Mouse (Mus musculus): ENCODE results near the gene Mtcl1. TPM values are rescaled to one million over a fixed set of nuclear protein-coding genes. Genes with fewer than 3 reads are reported as not detected.

Mtcl1 gene
- polyA plus RNA-seq, 1 experiment from 2014 or later = 0.75 TPM

DNA sequence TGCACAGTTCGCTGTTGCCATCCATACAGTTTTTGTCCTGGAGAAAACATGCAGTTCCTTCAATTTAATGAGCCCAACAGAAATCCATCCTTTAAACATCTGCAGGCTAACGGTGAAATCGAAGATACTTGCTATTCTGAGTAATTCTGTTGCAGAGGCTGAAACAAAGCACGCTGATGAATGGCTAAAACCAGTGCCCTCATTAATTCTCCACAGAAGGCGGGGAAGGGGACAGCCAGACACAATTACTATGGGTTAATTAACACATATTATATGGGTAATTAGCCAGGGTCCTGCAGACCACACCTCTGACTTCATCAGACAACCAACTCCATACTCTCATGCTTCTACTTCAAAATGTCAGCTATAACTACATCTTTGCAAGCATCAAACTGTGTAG, 32.2 kb downstream of the Mtcl1 start:
- no peak for ATAC-seq
- Histone ChIP-seq H3K4me1 (0 out of 2 replicates have a peak, but pooled peaks cover 3% of the 10 kb centered on the region), H3K4me3 (no peak overlapping the region), H3K4me2 (peak overlapping the region; percentile 20; the same call in 1 of the 2 replicates), H3K9me3 (replicated peaks) (no peaks in the 10 kb centered on the region), H3K27me3 (replicated peaks) (no peaks in the 10 kb centered on the region; the same call in 1 of the 2 replicates), H3K36me3 (no peaks in the 10 kb centered on the region), H3K9ac (no peak overlapping the region), H3K27ac (no peak overlapping the region)
- WGBS (ENCODE audit: insufficient replicate concordance) = 57% methylated on average over 5 of the region's 5 CpGs

DNA sequence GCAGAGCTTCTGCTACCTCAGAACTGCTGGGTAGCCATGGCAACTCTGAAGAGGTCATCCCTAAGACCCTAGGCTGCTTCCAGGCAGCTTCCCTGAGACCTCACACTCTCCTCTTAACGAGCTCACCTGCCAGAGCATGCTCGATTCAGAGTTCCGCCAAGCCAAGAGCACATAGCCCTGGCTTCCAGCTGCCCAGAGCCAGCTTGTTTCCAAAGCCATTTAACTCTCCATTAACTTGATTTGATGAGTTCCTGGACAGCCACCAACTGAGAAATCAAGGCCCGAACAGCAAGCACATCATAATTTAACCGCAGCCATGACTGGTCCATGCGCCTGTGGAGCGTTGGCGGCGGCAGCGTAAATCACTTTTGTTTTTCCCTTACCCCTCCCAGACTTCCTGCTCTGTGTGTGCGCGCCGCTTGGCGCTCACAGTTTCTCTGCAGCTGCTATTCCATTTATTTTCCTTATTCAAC, 32.7 kb downstream of the Mtcl1 start:
- peak overlapping the region; percentile 20; the same call in 1 of the 2 replicates for H3K4me2 ChIP-seq
- no peak overlapping the region for H3K27ac ChIP-seq
- H3K9me3 ChIP-seq (replicated peaks) = no peaks in the 10 kb centered on the region
- H3K27me3 ChIP-seq (replicated peaks) = no peaks in the 10 kb centered on the region; the same call in 1 of the 2 replicates
- 0 out of 2 replicates have a peak, but pooled peaks cover 3% of the 10 kb centered on the region for H3K4me1 ChIP-seq
- H3K4me3 ChIP-seq = no peak overlapping the region; the same call in 1 of the 2 replicates
- no peak for ATAC-seq
- H3K36me3 ChIP-seq = no peaks in the 10 kb centered on the region
- 63% methylated on average over 14 of the region's 14 CpGs for WGBS (ENCODE audit: insufficient replicate concordance)
- no peak overlapping the region for H3K9ac ChIP-seq

DNA sequence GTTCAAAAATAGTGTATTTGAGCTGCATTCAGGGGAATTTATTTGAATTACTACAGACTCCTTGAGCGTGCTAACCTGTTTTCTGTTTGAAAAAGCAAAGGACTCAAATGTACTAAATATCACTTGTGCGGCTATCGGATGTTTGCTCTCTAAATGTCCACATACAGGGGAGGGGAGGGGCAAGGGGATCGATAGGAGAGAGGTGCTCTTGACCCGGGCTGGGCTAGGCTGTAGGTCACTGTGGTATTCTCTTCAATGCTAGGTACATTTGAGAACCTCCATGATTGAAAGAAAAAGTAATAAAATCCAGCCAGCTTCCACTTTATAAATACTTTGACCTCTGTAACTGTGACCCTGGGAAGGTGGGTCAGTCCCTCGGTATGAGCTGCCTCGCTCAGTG, 33.1 kb downstream of the Mtcl1 start:
- no peaks in the 10 kb centered on the region for H3K9me3 ChIP-seq (replicated peaks)
- peak overlapping the region; percentile 20; the same call in 1 of the 2 replicates for H3K4me2 ChIP-seq
- H3K36me3 ChIP-seq = no peaks in the 10 kb centered on the region
- H3K27ac ChIP-seq = no peak overlapping the region
- peak; percentile 57; the same call in 1 of the 2 replicates for ATAC-seq
- 0 out of 2 replicates have a peak, but pooled peaks cover 3% of the 10 kb centered on the region for H3K4me1 ChIP-seq
- H3K9ac ChIP-seq = no peak overlapping the region
- no peaks in the 10 kb centered on the region; the same call in 1 of the 2 replicates for H3K27me3 ChIP-seq (replicated peaks)
- no peak overlapping the region for H3K4me3 ChIP-seq
- 57% methylated on average over 7 of the region's 7 CpGs for WGBS (ENCODE audit: insufficient replicate concordance)

DNA sequence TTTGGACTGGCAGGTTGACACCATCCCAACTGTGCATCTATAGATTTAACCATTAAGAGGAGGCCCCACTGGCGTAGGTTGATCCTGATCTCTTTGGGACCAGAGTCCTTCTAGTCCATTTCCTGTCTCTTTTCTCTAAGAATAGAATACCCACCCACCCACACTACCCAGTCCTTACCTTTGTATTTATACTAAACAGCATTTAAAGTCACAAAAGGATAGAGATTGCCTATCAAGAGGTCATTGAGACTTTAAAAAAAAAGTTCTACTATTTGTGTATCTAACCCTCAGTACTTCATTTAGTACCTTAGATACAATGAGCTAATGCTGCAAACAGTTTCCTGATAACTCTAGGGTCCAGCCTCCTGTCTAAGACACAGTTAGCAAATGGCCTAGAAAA, 35.2 kb downstream of the Mtcl1 start:
- H3K4me3 ChIP-seq = no peak overlapping the region
- ATAC-seq = no peak
- no peaks in the 10 kb centered on the region; the same call in 1 of the 2 replicates for H3K27me3 ChIP-seq (replicated peaks)

DNA sequence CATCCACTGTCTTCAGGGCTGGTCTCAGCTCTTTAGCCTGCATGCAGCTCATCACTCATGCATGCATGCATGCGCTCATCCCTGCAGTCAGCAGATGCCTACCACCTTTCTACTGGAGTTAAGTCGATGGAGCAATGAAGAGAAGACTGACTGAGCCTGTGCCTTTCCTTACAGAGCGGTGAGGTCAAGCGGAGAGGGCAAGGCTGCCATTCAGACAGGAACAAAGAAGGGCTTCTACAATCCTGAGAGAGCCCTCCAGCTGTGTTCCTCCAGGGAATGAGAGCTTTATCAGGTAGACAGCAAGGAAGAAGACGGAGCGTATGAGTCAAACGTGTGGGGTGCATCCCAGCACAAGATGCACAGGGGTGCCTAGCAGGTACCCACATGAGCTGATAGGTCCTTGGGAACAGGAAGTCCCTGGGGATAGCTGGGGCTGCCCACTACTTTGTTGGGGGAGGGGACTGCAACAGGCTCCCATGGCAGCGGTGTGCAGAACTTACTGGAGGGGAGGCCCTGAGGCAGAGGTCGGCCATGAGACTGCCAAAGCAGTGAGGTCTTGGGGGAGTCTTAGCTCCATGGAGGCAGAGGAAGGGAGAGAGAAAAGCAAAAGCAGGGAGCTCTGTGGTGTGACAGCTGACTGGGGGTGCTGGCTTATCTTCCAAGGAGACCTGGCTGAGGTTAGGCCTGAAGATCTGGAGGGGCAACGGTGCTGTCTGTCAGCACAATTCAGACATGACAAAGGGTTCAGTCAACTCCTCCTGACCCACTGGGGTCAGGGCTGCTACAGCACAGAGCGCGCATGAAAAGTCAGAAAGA, 37.2 kb downstream of the Mtcl1 start:
- WGBS (ENCODE audit: insufficient replicate concordance) = 64% methylated on average over 12 of the region's 12 CpGs
- Histone ChIP-seq H3K9ac (no peak overlapping the region), H3K4me1 (0 out of 2 replicates have a peak, but pooled peaks cover 3% of the 10 kb centered on the region), H3K4me2 (no peak overlapping the region), H3K36me3 (no peaks in the 10 kb centered on the region), H3K9me3 (replicated peaks) (no peaks in the 10 kb centered on the region), H3K4me3 (no peak overlapping the region), H3K27me3 (replicated peaks) (no peaks in the 10 kb centered on the region; the same call in 1 of the 2 replicates), H3K27ac (no peak overlapping the region)
- no peak for ATAC-seq

More for the DNA sequence above, 35.2 kb downstream of the Mtcl1 start:
- Histone ChIP-seq H3K4me2 (no peak overlapping the region), H3K27ac (no peak overlapping the region), H3K9ac (no peak overlapping the region), H3K4me1 (0 out of 2 replicates have a peak, but pooled peaks cover 3% of the 10 kb centered on the region), H3K9me3 (replicated peaks) (no peaks in the 10 kb centered on the region), H3K36me3 (no peaks in the 10 kb centered on the region)
- WGBS (ENCODE audit: insufficient replicate concordance) = 37% methylated on average over 1 of the region's 1 CpGs

DNA sequence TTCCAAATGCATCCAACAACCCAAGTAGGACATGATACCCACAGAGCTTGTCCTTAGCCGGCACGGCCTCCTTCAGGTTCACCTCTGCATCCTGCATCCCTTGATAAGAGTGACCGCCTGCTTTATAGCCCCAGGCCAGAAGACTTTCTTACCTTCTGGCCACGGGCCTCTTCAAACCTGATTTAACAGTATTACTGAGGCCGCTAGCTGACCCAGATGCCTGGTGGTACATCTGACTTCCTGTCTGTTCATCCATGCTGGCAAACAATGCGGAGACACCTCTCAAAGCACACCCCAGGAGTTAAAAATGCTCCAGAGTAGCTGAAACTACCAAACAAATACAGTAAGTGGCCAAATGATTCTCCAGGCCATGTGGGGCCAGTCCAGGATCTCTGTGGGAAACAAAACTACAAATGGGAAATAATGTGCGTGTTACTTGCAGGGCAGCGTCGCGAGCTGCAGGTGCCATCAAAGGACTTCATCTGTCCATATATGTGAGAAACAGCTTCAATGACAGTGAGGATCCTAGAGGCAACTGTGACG, 38.6 kb downstream of the Mtcl1 start:
- Histone ChIP-seq H3K36me3 (no peaks in the 10 kb centered on the region), H3K27me3 (replicated peaks) (no peaks in the 10 kb centered on the region; the same call in 1 of the 2 replicates), H3K4me1 (no peaks in the 10 kb centered on the region), H3K27ac (no peak overlapping the region), H3K4me3 (no peak overlapping the region), H3K9ac (no peak overlapping the region), H3K9me3 (replicated peaks) (no peaks in the 10 kb centered on the region), H3K4me2 (no peak overlapping the region)
- 56% methylated on average over 11 of the region's 11 CpGs for WGBS (ENCODE audit: insufficient replicate concordance)
- no peak for ATAC-seq

DNA sequence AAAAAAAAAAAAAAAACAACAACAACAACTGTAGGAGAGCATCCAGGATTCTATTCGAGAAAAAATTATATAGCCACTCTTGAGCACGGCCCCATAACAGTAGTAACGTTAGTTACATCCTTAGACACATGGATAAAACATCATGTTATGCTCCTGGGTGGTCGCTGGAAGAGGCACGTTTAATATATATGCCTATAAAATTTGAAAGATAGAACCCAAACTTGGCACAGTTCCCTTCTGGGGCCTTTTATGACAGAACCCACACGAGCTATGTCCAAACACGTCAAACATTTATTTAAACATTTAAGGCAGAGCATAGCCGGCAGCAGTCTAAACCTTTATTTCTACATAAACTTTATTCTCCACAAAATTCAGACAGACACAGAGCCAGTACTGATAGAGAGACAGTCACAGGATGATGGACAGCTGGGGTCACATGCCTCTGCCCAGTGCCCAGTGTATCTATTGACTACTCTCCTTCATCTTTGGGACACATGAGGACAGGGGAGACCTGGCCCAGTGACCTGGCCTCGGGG, 40.4 kb downstream of the Mtcl1 start:
- no peak for ATAC-seq

DNA sequence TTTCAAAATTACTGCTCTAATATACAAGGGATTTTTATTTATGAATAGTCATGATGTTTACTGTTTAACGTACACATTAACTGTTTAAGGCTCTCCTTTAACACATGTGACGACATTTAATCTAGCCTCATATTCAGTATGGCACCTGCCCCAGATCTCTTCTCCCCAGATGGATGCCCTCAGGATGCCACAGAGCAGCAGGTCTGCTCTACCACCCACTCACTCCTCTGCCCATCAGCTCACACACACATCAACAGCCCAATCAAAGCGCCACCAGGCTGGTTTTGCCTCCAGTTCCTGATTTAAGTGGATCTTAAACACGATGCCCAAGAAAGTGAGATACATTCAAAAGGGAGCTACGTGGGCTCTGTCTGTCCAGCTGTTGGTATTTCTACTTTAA, 41.1 kb downstream of the Mtcl1 start:
- no peaks in the 10 kb centered on the region for H3K9me3 ChIP-seq (replicated peaks)
- no peak overlapping the region for H3K4me2 ChIP-seq
- no peak overlapping the region for H3K9ac ChIP-seq
- no peak overlapping the region for H3K4me3 ChIP-seq
- peaks cover 13% of the 10 kb centered on the region for H3K27me3 ChIP-seq (replicated peaks)
- ATAC-seq = no peak
- 79% methylated on average over 5 of the region's 5 CpGs for WGBS (ENCODE audit: insufficient replicate concordance)
- H3K27ac ChIP-seq = no peak overlapping the region
- H3K4me1 ChIP-seq = 0 out of 2 replicates have a peak, but pooled peaks cover 6% of the 10 kb centered on the region
- no peaks in the 10 kb centered on the region for H3K36me3 ChIP-seq

More for the DNA sequence above, 40.4 kb downstream of the Mtcl1 start:
- Histone ChIP-seq H3K27me3 (replicated peaks) (peaks cover 13% of the 10 kb centered on the region), H3K9ac (no peak overlapping the region), H3K9me3 (replicated peaks) (no peaks in the 10 kb centered on the region), H3K4me2 (no peak overlapping the region), H3K4me1 (0 out of 2 replicates have a peak, but pooled peaks cover 6% of the 10 kb centered on the region), H3K36me3 (no peaks in the 10 kb centered on the region), H3K4me3 (no peak overlapping the region), H3K27ac (no peak overlapping the region)
- WGBS (ENCODE audit: insufficient replicate concordance) = 70% methylated on average over 9 of the region's 9 CpGs

DNA sequence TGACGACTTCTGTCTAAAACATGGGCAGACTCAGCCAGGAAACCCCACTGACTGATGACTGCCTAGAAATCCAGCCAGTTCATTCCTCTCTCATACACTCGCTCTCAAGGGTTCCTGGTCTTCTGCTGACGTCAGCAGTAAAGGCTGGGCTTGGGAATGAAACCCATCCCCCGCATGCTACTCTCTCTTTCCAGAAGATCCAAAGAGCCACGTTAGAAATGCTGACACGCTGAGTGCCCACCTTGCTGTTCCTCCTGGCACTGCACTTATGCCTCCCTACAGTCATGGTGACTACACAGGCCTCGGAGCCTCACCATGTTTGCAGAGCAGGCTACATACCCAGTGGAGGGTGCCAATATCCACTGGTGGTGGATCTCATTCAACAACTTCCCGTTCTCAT, 41.7 kb downstream of the Mtcl1 start:
- H3K27me3 ChIP-seq (replicated peaks) = peaks cover 13% of the 10 kb centered on the region
- 50% methylated on average over 8 of the region's 8 CpGs for WGBS (ENCODE audit: insufficient replicate concordance)
- H3K36me3 ChIP-seq = no peaks in the 10 kb centered on the region
- no peaks in the 10 kb centered on the region for H3K9me3 ChIP-seq (replicated peaks)
- peaks cover 6% of the 10 kb centered on the region; the same call in 1 of the 2 replicates for H3K4me1 ChIP-seq
- no peak overlapping the region for H3K4me2 ChIP-seq
- H3K9ac ChIP-seq = no peak overlapping the region
- H3K27ac ChIP-seq = no peak overlapping the region
- no peak for ATAC-seq
- H3K4me3 ChIP-seq = no peak overlapping the region

DNA sequence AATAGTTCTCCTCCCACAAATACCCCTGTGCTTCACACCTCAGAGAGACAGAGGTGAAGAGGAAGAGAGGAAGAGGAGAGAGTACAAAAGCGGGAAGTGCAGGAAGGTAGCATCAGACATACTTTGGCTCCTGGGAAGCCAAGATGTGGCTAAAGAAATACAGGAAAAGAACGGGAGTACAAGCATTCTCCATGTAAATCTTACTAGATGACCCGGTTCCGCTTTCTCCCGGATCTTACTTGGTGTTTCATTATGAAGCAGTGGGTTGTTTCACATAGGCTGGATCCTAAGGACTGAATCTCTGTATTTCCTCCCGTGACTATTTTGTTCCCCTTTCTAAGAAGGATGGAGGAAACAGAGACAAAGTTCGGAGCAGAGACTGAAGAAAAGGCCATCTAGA, 43.9 kb downstream of the Mtcl1 start:
- Histone ChIP-seq H3K9me3 (replicated peaks) (no peaks in the 10 kb centered on the region), H3K36me3 (no peaks in the 10 kb centered on the region), H3K27me3 (replicated peaks) (peaks cover 13% of the 10 kb centered on the region), H3K4me3 (no peak overlapping the region), H3K9ac (no peak overlapping the region), H3K4me1 (peaks cover 6% of the 10 kb centered on the region; the same call in 1 of the 2 replicates), H3K4me2 (no peak overlapping the region), H3K27ac (no peak overlapping the region)
- whole genome bisulfite sequencing (ENCODE audit: insufficient replicate concordance) = 34% methylated on average over 7 of the region's 7 CpGs
- ATAC-seq = no peak

DNA sequence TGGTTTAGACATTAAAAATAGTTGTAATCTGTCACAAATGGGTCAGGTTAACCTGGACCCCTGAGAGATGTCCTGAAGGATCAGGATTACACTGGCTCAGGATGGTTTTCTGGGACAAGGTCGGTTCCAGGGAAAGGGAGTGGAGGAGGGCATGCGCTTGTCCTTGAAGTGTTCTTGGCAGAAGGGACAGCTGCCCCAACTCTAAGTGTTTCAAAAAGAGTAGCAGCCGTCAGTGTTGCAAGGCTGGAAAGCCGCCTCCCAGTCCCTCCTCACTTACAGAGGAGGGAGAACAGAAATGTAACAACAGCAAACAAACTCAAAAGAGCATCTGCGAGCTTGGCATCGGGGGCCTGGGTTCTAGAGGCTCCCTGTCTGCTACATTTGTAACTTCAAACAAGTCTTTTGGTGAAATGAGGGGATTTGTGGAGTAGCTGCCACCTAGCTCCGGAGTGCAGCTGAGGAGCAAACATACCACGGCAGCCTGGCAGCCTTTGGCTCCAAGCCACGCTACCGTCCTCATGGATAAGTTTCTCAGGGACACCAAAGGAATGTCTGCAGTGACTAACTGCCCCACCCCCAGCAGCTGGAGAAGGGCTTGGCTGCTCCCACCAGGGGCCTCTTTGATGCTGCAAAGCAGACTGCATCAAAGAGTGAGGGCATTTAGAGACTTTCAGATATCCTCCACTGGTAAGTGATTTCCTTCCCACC, 44.5 kb downstream of the Mtcl1 start:
- H3K27me3 ChIP-seq (replicated peaks) = peaks cover 13% of the 10 kb centered on the region
- WGBS (ENCODE audit: insufficient replicate concordance) = 22% methylated on average over 10 of the region's 10 CpGs
- no peaks in the 10 kb centered on the region for H3K36me3 ChIP-seq
- no peak for ATAC-seq
- no peak overlapping the region for H3K4me2 ChIP-seq
- no peak overlapping the region for H3K27ac ChIP-seq
- no peak overlapping the region for H3K9ac ChIP-seq
- H3K4me3 ChIP-seq = no peak overlapping the region
- peaks cover 6% of the 10 kb centered on the region; the same call in 1 of the 2 replicates for H3K4me1 ChIP-seq
- no peaks in the 10 kb centered on the region for H3K9me3 ChIP-seq (replicated peaks)

All from liver, embryonic 12.5 days (tissue).